Mouse (Mus musculus) embryonic fibroblast, embryonic 13.5 days (primary cell): Measurements from ENCODE around the gene Sco2.

Experiments used
- CTCF ChIP-seq: IDR thresholded peaks from 2 replicates; pipeline ENCODE4 v1.5.1; 2011; ENCODE audit warnings: mild to moderate bottlenecking, control low read depth, low read length, moderate library complexity, borderline replicate concordance; ENCODE audit not compliant: insufficient read depth
- POLR2A ChIP-seq: IDR thresholded peaks from 2 replicates; pipeline ENCODE4 v1.6.1; 2011; ENCODE audit warnings: low read depth, mild to moderate bottlenecking, control low read depth, low read length, moderate library complexity

GRCm38 (mm10) chr15:89377362-89377761 lies 3.7 kb upstream of the Sco2 start:
- TF ChIP-seq POLR2A (no peak; the same call in 1 of the 2 replicates), CTCF (no peak)
